Mouse (Mus musculus): ENCODE measurements at regions not wholly inside any gene's neighbourhood (a gene's known extent, or its start where the extent isn't known, plus 50 kb on each side); places are given as distances from the start of the nearest gene placed in this dataset.

DNA sequence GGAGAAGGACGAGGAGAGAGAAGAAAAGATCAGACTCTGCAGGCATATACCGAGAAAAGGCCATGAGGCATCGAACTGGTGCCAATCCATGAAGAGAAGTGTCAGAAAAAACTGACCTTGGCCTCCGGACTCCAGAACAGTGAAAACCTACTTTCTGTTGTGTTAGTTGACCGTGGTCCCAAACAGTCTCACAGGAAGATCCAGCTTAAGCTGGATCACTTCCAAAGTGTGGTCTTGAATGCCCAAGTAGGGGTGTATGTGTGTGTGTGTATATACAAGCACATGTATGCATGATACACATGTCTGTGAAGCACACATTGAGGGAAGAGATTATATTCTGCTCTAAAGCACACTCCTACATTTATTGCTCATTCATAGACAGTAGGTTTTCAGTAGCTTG lies 93.3 kb upstream of the Ankrd55 start:
- TF ChIP-seq CTCF (IDR thresholded peaks at IDR 0.05; ENCODE audit: borderline replicate concordance, insufficient read depth, low read depth, low read length) (no peak), POLR2A (IDR thresholded peaks at IDR 0.05; ENCODE audit: borderline replicate concordance, insufficient read depth, low read length) (no peak)

Measured in cerebellum, adult 2 months (tissue).